Mouse (Mus musculus) CH12.LX (cell line): ENCODE measurements around the gene Brsk2. TPM values are rescaled to one million over a fixed set of nuclear protein-coding genes. Genes with fewer than 3 reads are reported as not detected.

Experiments
- DNase-seq: peaks from one replicate; pipeline ENCODE4 v3.0.0-alpha.2; 2013; ENCODE audit errors: extremely low read depth
- H3K27ac ChIP-seq: 2 replicates; pipeline ENCODE4 v1.5.1; 2012; ENCODE audit warnings: low read depth, mild to moderate bottlenecking, control low read depth, moderate library complexity; ENCODE audit not compliant: insufficient read depth
- H3K27me3 ChIP-seq: replicated peaks from 2 replicates; pipeline ENCODE3; 2012; ENCODE audit warnings: inconsistent platforms
- H3K36me3 ChIP-seq, 2 experiments: replicated peaks in 1 of 2; 2 replicates each; pipeline versions ENCODE3 to v1.6.1; 2012; ENCODE audit warnings: inconsistent platforms in 1 of 2, low read length in 1 of 2, mild to moderate bottlenecking in 1 of 2, mixed read lengths in 1 of 2, moderate library complexity in 1 of 2; ENCODE audit not compliant: control insufficient read depth in 1 of 2, insufficient read depth in 1 of 2
- H3K4me1 ChIP-seq, 2 experiments: 2 replicates each; pipeline ENCODE4 v1.6.1; 2012; ENCODE audit warnings: inconsistent platforms in 1 of 2, moderate library complexity in 1 of 2; ENCODE audit not compliant: insufficient read depth in 2 of 2, control insufficient read depth in 1 of 2
- H3K4me2 ChIP-seq: 2 replicates; pipeline ENCODE4 v1.6.1; 2012; ENCODE audit warnings: low read depth, mild to moderate bottlenecking, control low read depth; ENCODE audit not compliant: poor library complexity, insufficient read depth, severe bottlenecking
- H3K4me3 ChIP-seq, 3 experiments: fragments of 150-350 bp in 1 of 3; sonication (generic) in 1 of 3; replicated peaks in 1 of 3; 2 replicates each; pipeline versions ENCODE3 to v1.5.1; 2011 to 2012; ENCODE audit warnings: low read depth in 2 of 3, low read length in 2 of 3, mild to moderate bottlenecking in 2 of 3, moderate library complexity in 2 of 3, control low read depth in 1 of 3, improper control_type of control experiment in 1 of 3, inconsistent platforms in 1 of 3, mixed read lengths in 1 of 3; ENCODE audit not compliant: poor library complexity in 1 of 3
- H3K79me2 ChIP-seq: replicated peaks from 2 replicates; pipeline ENCODE4 v1.6.1; 2012; ENCODE audit warnings: mild to moderate bottlenecking, moderate library complexity; ENCODE audit not compliant: control insufficient read depth, poor library complexity, insufficient read depth, severe bottlenecking; ENCODE audit errors: extremely low read depth
- H3K9ac ChIP-seq: 2 replicates; pipeline ENCODE4 v1.6.1; 2012; ENCODE audit warnings: low read depth, mild to moderate bottlenecking, control low read depth, moderate library complexity; ENCODE audit not compliant: insufficient read depth
- H3K9me3 ChIP-seq: replicated peaks from 2 replicates; pipeline ENCODE3; 2012; ENCODE audit warnings: low read length, inconsistent platforms, mixed read lengths
- CHD1 ChIP-seq: IDR thresholded peaks from 2 replicates; pipeline ENCODE4 v1.6.1; 2012; ENCODE audit warnings: low read depth, low read length, improper control_type of control experiment, inconsistent platforms
- ELF1 ChIP-seq: IDR thresholded peaks from 2 replicates; pipeline ENCODE4 v1.6.1; 2014; ENCODE audit warnings: low read depth, mild to moderate bottlenecking, inconsistent platforms, low read length, improper control_type of control experiment
- EP300 ChIP-seq: IDR thresholded peaks from 2 replicates; pipeline ENCODE4 v1.6.1; 2011; ENCODE audit warnings: low read length, improper control_type of control experiment
- GABPA ChIP-seq: IDR thresholded peaks from 2 replicates; pipeline ENCODE4 v1.6.1; 2012; ENCODE audit warnings: low read depth, low read length, improper control_type of control experiment, inconsistent platforms; ENCODE audit not compliant: insufficient replicate concordance
- HCFC1 ChIP-seq: IDR thresholded peaks from 2 replicates; pipeline ENCODE4 v1.6.1; 2012; ENCODE audit warnings: low read depth, mild to moderate bottlenecking, inconsistent platforms, low read length, improper control_type of control experiment
- JUN ChIP-seq: IDR thresholded peaks from 2 replicates; pipeline ENCODE4 v1.6.1; 2011; ENCODE audit warnings: low read depth, mild to moderate bottlenecking, low read length, improper control_type of control experiment, moderate library complexity; ENCODE audit not compliant: insufficient read depth
- JUND ChIP-seq: conservative IDR thresholded peaks from 2 replicates; pipeline ENCODE4 v1.6.1; 2011; ENCODE audit warnings: low read depth, low read length, improper control_type of control experiment
- MEF2A ChIP-seq: IDR thresholded peaks from 2 replicates; pipeline ENCODE4 v1.6.1; 2014; ENCODE audit warnings: low read depth, mild to moderate bottlenecking, inconsistent platforms, low read length, improper control_type of control experiment, borderline replicate concordance
- MXI1 ChIP-seq: IDR thresholded peaks from 2 replicates; pipeline ENCODE4 v1.6.1; 2011; ENCODE audit warnings: mild to moderate bottlenecking, low read depth, low read length, improper control_type of control experiment
- POLR2A ChIP-seq: IDR thresholded peaks from 2 replicates; pipeline ENCODE4 v1.6.1; 2011; ENCODE audit warnings: low read depth, mild to moderate bottlenecking, improper control_type of control experiment, low read length
- POLR2AphosphoS2 ChIP-seq: IDR thresholded peaks from 2 replicates; pipeline ENCODE4 v1.6.1; 2011; ENCODE audit warnings: low read depth, low read length, improper control_type of control experiment
- RCOR1 ChIP-seq: conservative IDR thresholded peaks from 2 replicates; pipeline ENCODE4 v1.6.1; 2012; ENCODE audit warnings: low read depth, mild to moderate bottlenecking, inconsistent platforms, low read length, improper control_type of control experiment
- SMC3 ChIP-seq: IDR thresholded peaks from 2 replicates; pipeline ENCODE4 v1.6.1; 2011; ENCODE audit warnings: low read depth, low read length, improper control_type of control experiment
- USF2 ChIP-seq: conservative IDR thresholded peaks from 2 replicates; pipeline ENCODE4 v1.6.1; 2011; ENCODE audit warnings: low read depth, low read length, improper control_type of control experiment
- ZC3H11A ChIP-seq: IDR thresholded peaks from 2 replicates; pipeline ENCODE4 v1.6.1; 2012; ENCODE audit warnings: low read depth, mild to moderate bottlenecking, inconsistent platforms, low read length, improper control_type of control experiment
- ZNF384 ChIP-seq: IDR thresholded peaks from 2 replicates; pipeline ENCODE4 v1.6.1; 2012; ENCODE audit warnings: low read depth, low read length, improper control_type of control experiment, inconsistent platforms
- dilution Hi-C: fragments of 300-500 bp; cut with MboI; formaldehyde crosslinking; loops from 2 replicates; pipeline ENCODE4 v1.14.3; 2020; ENCODE audit warnings: low sequenced_read_pairs; ENCODE audit not compliant: extremely low pct_unique_long_range_greater_than_20kb, extremely low pct_ligation_motif_present
- in situ Hi-C: fragments of 300-500 bp; cut with MboI; formaldehyde crosslinking; loops from 3 replicates; pipeline ENCODE4 v1.14.3; 2019; ENCODE audit warnings: low sequenced_read_pairs, low pct_ligation_motif_present, low pct_unique_long_range_greater_than_20kb, mixed read lengths
- polyA plus RNA-seq: library from polyadenylated mRNA; unstranded; fragments of >175 nt; gene quantifications from 2 replicates; pipeline ENCODE4 v1.2.1, GENCODE M21; 2012; ENCODE audit warnings: low read depth; ENCODE audit not compliant: insufficient read length
- total RNA-seq, 2 experiments: library from RNA; depleted of rRNA; stranded (reverse); fragments of 300-350 nt in 1 of 2; fragments of >200 nt in 1 of 2; gene quantifications; 2 replicates each; pipeline ENCODE4 v1.2.3; 2012 to 2014

The Brsk2 gene
- total and polyA plus RNA-seq, 3 experiments, result 5.3 to 11.0 (median 10.9) TPM

- H3K36me3 ChIP-seq, result no peaks in the 10 kb centered on the region
- in situ Hi-C loops, result no loop called here
- H3K27me3 ChIP-seq, result peaks cover 87% of the 10 kb centered on the region
- dilution Hi-C loops, result no loop called here
- H3K4me3 ChIP-seq, result no peak overlapping the region
- no peak overlapping the region for H3K9ac ChIP-seq
- H3K27ac ChIP-seq, result no peak overlapping the region
- TF ChIP-seq ZC3H11A, result no peak
- TF ChIP-seq MEF2A, result no peak
- TF ChIP-seq POLR2AphosphoS2, result no peak
- TF ChIP-seq GABPA, result no peak
- TF ChIP-seq HCFC1, result no peak
- TF ChIP-seq ZNF384, result no peak
- TF ChIP-seq ELF1, result no peak
- no peak for TF ChIP-seq CHD1
- no peak for TF ChIP-seq MXI1
- no peak for TF ChIP-seq EP300
- no peak for TF ChIP-seq JUN
- H3K9me3 ChIP-seq, result no peaks in the 10 kb centered on the region
- H3K4me2 ChIP-seq, result no peak overlapping the region
- no peaks in the 10 kb centered on the region for H3K4me1 ChIP-seq
- no peak for DNase-seq
- no peaks in the 10 kb centered on the region for H3K79me2 ChIP-seq
Observed at GRCm38 (mm10) chr7:141961491-141961890, 11.9 kb downstream of the Brsk2 start.

GRCm38 (mm10) chr7:141962521-141962920 is 13.0 kb downstream of the Brsk2 start:
- Histone ChIP-seq H3K9me3 (no peaks in the 10 kb centered on the region), H3K79me2 (no peaks in the 10 kb centered on the region), H3K4me3 (no peak overlapping the region), H3K27ac (no peak overlapping the region), H3K4me2 (no peak overlapping the region), H3K36me3 (no peaks in the 10 kb centered on the region), H3K4me1 (no peaks in the 10 kb centered on the region), H3K27me3 (peaks cover 87% of the 10 kb centered on the region), H3K9ac (no peak overlapping the region)
- no peak for TF ChIP-seq RCOR1
- in situ Hi-C loops, result no loop called here
- dilution Hi-C loops, result no loop called here
- DNase-seq, result no peak

- Histone ChIP-seq H3K4me3 (no peak overlapping the region), H3K9ac (no peak overlapping the region), H3K4me1 (no peaks in the 10 kb centered on the region), H3K27ac (no peak overlapping the region), H3K27me3 (peaks cover 99% of the 10 kb centered on the region), H3K79me2 (no peaks in the 10 kb centered on the region), H3K9me3 (no peaks in the 10 kb centered on the region), H3K4me2 (no peak overlapping the region), H3K36me3 (no peaks in the 10 kb centered on the region)
- dilution Hi-C loops (no loop called here), in situ Hi-C loops (no loop called here)
- no peak for DNase-seq
- TF ChIP-seq JUND (no peak), ZC3H11A (no peak), HCFC1 (no peak), USF2 (no peak), ZNF384 (no peak), POLR2A (no peak), JUN (no peak), GABPA (no peak), SMC3 (no peak)
Observed at GRCm38 (mm10) chr7:141966281-141966680, 16.7 kb downstream of the Brsk2 start.
